Mouse (Mus musculus) heart, embryonic 14.5 days (tissue): ENCODE measurements around the gene Fmnl3. TPM values are rescaled to one million over a fixed set of nuclear protein-coding genes. Genes with fewer than 3 reads are reported as not detected.

Experiments used
- ATAC-seq: fragments of 200-750 bp; cut with Nextera tagmentation; 2 replicates; pipeline ENCODE4 v1.8.0; 2017; ENCODE audit warnings: low read depth, moderate TSS enrichment; ENCODE audit not compliant: insufficient number of reproducible peaks, insufficient read depth, low FRiP score
- H3K27ac ChIP-seq, 2 experiments: fragments of 200-500 bp in 1 of 2; fragments of 300-500 bp in 1 of 2; sonication (generic) in 1 of 2; replicated peaks in 1 of 2; 2 replicates each; pipeline ENCODE4 v1.5.1; 2012 to 2014; ENCODE audit warnings: low read depth in 2 of 2, low read length in 2 of 2, control low read depth in 1 of 2, mild to moderate bottlenecking in 1 of 2, mixed read lengths in 1 of 2; ENCODE audit not compliant: control insufficient read depth in 1 of 2, insufficient read depth in 1 of 2
- H3K27me3 ChIP-seq: fragments of 300-500 bp; sonication (generic); 2 replicates; pipeline ENCODE4 v1.6.1; 2014; ENCODE audit warnings: mild to moderate bottlenecking, low read length, control low read depth; ENCODE audit not compliant: control insufficient read depth, insufficient read depth
- H3K36me3 ChIP-seq: fragments of 300-500 bp; sonication (generic); 2 replicates; pipeline ENCODE4 v1.6.1; 2014; ENCODE audit warnings: mild to moderate bottlenecking, control low read depth, low read length, mixed read lengths; ENCODE audit not compliant: control insufficient read depth, insufficient read depth
- H3K4me1 ChIP-seq, 2 experiments: fragments of 200-500 bp in 1 of 2; fragments of 300-500 bp in 1 of 2; sonication (generic) in 1 of 2; 2 replicates each; pipeline ENCODE4 v1.6.1; 2012 to 2014; ENCODE audit warnings: low read length in 2 of 2, control low read depth in 1 of 2, mixed read lengths in 1 of 2; ENCODE audit not compliant: control insufficient read depth in 2 of 2, insufficient read depth in 2 of 2
- H3K4me2 ChIP-seq: fragments of 300-500 bp; sonication (generic); 2 replicates; pipeline ENCODE4 v1.6.1; 2014; ENCODE audit warnings: mild to moderate bottlenecking, low read length
- H3K4me3 ChIP-seq, 2 experiments: fragments of 200-500 bp in 1 of 2; fragments of 300-500 bp in 1 of 2; sonication (generic) in 1 of 2; 2 replicates each; pipeline ENCODE4 v1.5.1; 2012 to 2014; ENCODE audit warnings: low read length in 2 of 2, mild to moderate bottlenecking in 2 of 2, control low read depth in 1 of 2, low read depth in 1 of 2, moderate library complexity in 1 of 2; ENCODE audit not compliant: control insufficient read depth in 1 of 2, insufficient read depth in 1 of 2
- H3K9ac ChIP-seq: fragments of 300-500 bp; sonication (generic); 2 replicates; pipeline ENCODE4 v1.6.1; 2014; ENCODE audit warnings: mild to moderate bottlenecking, low read length
- H3K9me3 ChIP-seq: fragments of 300-500 bp; sonication (generic); 2 replicates; pipeline ENCODE4 v1.6.1; 2016; ENCODE audit warnings: low read length, control low read depth; ENCODE audit not compliant: control insufficient read depth
- WGBS: fragments of 180-500 bp; shearing (Covaris S2); extraction: QIAGEN DNeasy Blood & Tissue Kit; methylation state at CpG from one replicate; pipeline ENCODE4 v1.1.7; 2014; 5-methylcytosine and 5-hydroxymethylcytosine counted together
- polyA plus RNA-seq: library from polyadenylated mRNA; unstranded; fragments of >200 nt; fragmentation: Nextera tagmentation; extraction: Ambion mirVana; gene quantifications from 2 replicates; pipeline ENCODE4 v1.2.1, GENCODE M21; 2014

The Fmnl3 gene
- polyA plus RNA-seq, 1 experiment from 2014 or later: 14.4 TPM

- H3K4me3 ChIP-seq: no peak overlapping the region
- H3K27me3 ChIP-seq: no peaks in the 10 kb centered on the region
- WGBS: 13% methylated on average over 1 of the region's 1 CpGs
- H3K27ac ChIP-seq: 0 out of 4 replicates have a peak overlapping the region, but pooled peaks have one; percentile 9 to 17
- no peak overlapping the region for H3K9ac ChIP-seq
- H3K36me3 ChIP-seq: 0 out of 2 replicates have a peak, but pooled peaks cover under 1% of the 10 kb centered on the region
- peak overlapping the region; percentile 52; the same call in 1 of the 2 replicates for H3K4me2 ChIP-seq
- H3K9me3 ChIP-seq: no peaks in the 10 kb centered on the region
- peaks cover 23 to 68% of the 10 kb centered on the region in 2 experiments for H3K4me1 ChIP-seq
- no peak for ATAC-seq
Measured at GRCm38 (mm10) chr15:99396462-99396861, 26.2 kb upstream of the Fmnl3 start.

DNA sequence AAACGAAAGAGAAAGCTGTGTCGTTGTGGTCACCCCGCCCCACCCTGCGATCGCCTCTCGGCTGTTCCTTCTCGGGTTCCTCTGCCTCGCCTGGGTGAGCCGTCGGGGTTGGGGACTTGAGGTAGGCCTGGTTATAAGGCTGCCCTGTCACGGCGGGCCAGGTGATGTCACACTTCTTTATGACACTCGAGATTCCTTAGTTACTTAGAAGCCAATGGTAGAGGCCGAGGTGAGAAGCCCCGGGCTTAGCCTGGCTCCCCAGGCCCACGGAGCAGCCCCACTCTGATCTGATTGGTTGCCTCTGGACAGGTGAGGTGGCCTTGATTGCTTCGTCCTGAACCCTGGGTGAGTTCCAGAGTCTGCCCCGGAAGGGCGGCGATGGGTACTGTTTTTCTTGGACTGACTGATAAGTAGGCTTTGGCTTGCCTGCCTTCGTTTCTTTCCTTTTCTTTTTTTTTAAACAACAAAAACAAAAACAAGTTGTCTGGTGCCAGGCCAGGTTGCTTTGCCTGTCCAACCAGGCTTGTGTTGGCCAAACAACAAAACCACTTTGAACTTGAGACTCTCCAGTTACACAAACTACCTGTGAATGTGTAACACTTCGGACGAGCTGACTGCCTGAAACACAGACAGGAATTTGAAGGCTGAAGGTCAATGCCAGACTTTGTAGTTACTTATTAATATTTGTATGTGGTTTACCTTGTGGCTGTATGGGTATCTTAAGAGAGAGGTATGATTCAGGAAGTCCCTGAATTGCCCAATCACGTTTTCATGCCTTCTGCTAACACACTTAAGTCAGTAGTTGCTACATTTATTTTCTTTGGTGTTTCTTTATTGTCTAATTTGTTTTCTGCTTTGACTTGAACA is 23.3 kb upstream of the Fmnl3 start:
- no peaks in the 10 kb centered on the region for H3K36me3 ChIP-seq
- peak overlapping the region; percentile 87 to 96 for H3K4me3 ChIP-seq
- H3K9ac ChIP-seq: peak overlapping the region; percentile 93
- peak overlapping the region; percentile 98 for H3K4me2 ChIP-seq
- peak overlapping the region; percentile 92 to 93 for H3K27ac ChIP-seq
- peak; percentile 14 for ATAC-seq
- no peaks in the 10 kb centered on the region for H3K9me3 ChIP-seq
- H3K4me1 ChIP-seq: peaks cover 14 to 53% of the 10 kb centered on the region in 2 experiments
- H3K27me3 ChIP-seq: no peaks in the 10 kb centered on the region
- 3% methylated on average over 24 of the region's 24 CpGs for WGBS

GRCm38 (mm10) chr15:99392486-99393385 is 22.5 kb upstream of the Fmnl3 start, which contains the start of gene Tmbim6:
TSS of gene Tmbim6 (plus strand) at chr15:99392882.
- peak within 1 kb of the TSS; percentile 98 for H3K4me2 ChIP-seq
- H3K36me3 ChIP-seq: no peaks in the 10 kb centered on the region
- peak within 1 kb of the TSS; percentile 87 to 96 for H3K4me3 ChIP-seq
- H3K27ac ChIP-seq: peak within 1 kb of the TSS; percentile 92 to 93
- peak; percentile 100 for ATAC-seq
- H3K9ac ChIP-seq: peak within 1 kb of the TSS; percentile 93
- WGBS: 1% methylated on average over 49 of the region's 51 CpGs
- H3K4me1 ChIP-seq: peaks cover 11 to 45% of the 10 kb centered on the region in 2 experiments
- no peaks in the 10 kb centered on the region for H3K9me3 ChIP-seq
- H3K27me3 ChIP-seq: no peaks in the 10 kb centered on the region

DNA sequence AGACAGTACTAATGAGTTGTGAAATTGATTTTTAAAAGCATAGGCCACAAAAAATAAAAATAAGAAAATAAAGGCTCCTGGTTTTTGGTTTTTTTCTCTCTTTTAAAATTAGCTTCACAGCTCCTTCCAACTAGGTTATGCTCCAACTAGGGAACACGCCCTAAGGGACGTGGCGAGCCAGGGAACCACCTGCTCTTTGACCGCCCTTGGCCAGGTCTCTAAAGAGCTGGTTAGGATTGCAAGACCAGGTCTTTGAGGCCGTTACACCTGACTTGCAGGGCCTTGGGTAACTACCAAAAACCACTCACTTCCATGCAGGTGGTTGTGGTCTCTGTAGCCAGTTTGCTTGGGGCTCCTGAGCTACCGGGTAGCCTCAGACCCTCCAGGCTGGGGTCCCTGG is 21.7 kb upstream of the Fmnl3 start:
- H3K4me2 ChIP-seq: peak overlapping the region; percentile 66
- peak overlapping the region; percentile 56 for H3K9ac ChIP-seq
- H3K27ac ChIP-seq: peak overlapping the region; percentile 21 to 57; a peak in 3 of 4 replicates
- no peak for ATAC-seq
- H3K4me3 ChIP-seq: peak overlapping the region in 1 of 2 experiments; percentile 96; a peak in 2 of 4 replicates
- H3K27me3 ChIP-seq: no peaks in the 10 kb centered on the region
- 79% methylated on average over 6 of the region's 6 CpGs for WGBS
- peaks cover 11 to 42% of the 10 kb centered on the region in 2 experiments for H3K4me1 ChIP-seq
- no peaks in the 10 kb centered on the region for H3K36me3 ChIP-seq
- no peaks in the 10 kb centered on the region for H3K9me3 ChIP-seq

DNA sequence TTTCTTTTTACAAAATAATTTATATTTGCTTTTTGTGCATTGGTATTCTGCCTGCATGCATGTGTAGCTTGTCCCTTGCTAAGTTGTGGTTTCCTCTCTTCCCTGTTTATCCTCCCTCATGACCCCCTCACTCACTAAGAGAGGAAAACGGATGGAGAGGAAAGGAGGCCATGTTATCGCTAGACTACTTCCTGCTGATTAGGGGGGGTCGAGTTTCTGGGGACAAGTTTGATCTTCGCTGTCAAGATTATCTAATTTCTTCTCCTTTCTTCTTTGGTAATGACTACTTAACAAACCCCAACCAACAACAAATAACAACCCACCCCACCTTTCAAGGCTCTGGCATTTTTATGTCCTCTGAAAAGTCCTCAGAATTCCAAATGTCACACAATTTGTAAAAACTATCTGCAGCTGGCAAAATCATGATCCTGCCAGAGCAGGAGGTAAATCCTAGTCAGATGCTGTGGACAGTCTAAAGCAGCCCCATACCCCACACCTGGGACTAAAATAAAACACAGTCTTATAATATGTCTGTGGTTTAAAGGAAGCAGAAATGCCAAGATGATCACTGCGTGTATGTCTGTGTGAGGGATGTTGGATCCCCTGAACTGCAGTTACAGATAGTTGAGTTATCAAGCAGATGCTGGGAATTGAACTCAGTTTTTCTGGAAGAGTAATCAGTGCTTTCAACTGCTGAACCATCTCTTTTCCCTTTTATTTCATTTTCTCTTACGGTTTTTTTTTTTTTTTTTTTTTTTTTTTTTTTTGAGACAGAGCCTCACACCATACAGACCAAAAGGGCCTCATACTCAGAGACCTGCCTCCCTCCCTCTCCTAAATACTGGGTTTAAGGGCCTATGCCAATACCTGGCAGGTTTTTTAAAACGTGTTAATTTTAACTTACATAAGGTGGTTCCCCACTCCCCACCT is 20.5 kb upstream of the Fmnl3 start:
- Histone ChIP-seq H3K36me3 (no peaks in the 10 kb centered on the region), H3K4me1 (peaks cover 7 to 29% of the 10 kb centered on the region in 2 experiments), H3K9ac (no peak overlapping the region), H3K4me2 (no peak overlapping the region), H3K27me3 (no peaks in the 10 kb centered on the region), H3K27ac (0 out of 4 replicates have a peak overlapping the region, but pooled peaks of 1 of the 2 experiments have one; percentile 28), H3K4me3 (no peak overlapping the region), H3K9me3 (no peaks in the 10 kb centered on the region)
- WGBS: 42% methylated on average over 7 of the region's 7 CpGs
- ATAC-seq: no peak

DNA sequence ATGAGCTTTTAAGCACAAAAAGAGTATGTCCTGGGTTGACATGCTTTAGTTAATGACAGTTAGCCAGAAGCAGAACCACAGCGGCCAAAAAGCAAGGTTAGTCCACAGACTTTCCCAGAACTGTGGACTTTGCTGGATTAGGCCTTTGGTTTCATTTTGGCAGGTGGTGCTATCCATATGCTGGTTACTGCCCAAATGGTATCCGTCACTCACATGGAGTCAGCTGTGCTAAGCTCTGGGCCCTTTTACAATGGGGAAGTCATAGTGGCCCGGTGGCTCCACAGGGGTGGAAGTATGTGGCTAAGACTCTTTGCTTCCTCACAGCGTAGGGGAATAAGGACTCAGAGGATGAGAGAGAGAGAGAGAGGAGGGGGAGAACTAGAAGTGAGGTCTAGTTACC is 17.7 kb upstream of the Fmnl3 start:
- no peaks in the 10 kb centered on the region for H3K36me3 ChIP-seq
- ATAC-seq: no peak
- H3K4me1 ChIP-seq: peaks cover 5 to 10% of the 10 kb centered on the region in 2 experiments; a peak in 3 of 4 replicates
- H3K4me3 ChIP-seq: no peak overlapping the region
- H3K9me3 ChIP-seq: no peaks in the 10 kb centered on the region
- H3K4me2 ChIP-seq: no peak overlapping the region
- no peak overlapping the region for H3K9ac ChIP-seq
- H3K27ac ChIP-seq: no peak overlapping the region
- no peaks in the 10 kb centered on the region for H3K27me3 ChIP-seq
- 69% methylated on average over 4 of the region's 4 CpGs for WGBS
